8 mouse cellular contexts compared by ENCODE assay signal in the genomic region with DNA sequence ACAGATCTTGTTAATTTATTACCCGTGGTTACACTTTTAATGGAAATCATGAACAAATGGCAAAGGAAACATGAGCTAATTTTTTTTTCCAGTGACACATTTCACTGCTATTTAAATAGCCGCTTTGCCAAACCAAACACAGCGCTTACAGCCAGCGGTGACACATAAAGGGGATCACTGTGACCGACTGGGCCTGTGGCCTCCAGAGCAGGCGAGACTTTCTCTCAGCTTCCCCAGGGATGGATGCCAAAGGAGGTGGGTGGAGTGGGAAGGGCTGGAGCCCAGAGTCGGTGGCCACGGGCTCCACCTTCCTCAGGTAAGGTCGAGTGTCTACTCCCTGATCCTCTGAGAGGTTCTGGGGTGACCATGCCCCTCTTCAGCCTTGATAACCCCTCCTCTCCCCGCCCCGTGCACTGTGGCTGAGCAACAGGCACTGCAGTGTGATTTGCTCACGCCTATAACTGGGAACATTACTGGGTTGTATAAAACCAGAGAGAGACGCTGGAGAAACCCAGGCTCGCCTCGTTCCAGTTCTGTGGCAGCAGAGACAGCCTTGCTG.
DNase-seq lines count a peak whose midpoint lies in the region; ATAC-seq and TF ChIP-seq lines count a peak whose summit lies in the region.

No protein-coding gene starts in this region.

- peaks cover 11% of the 10 kb centered on the region; the same call in 1 of the 2 replicates for H3K4me1 ChIP-seq in lung, embryonic 15.5 days

- H3K9ac ChIP-seq in lung, embryonic 15.5 days, result no peak overlapping the region

- no peaks in the 10 kb centered on the region for H3K27me3 ChIP-seq in lung, embryonic 15.5 days

- H3K4me2 ChIP-seq in lung, embryonic 15.5 days, result no peak overlapping the region

- no peak for TF ChIP-seq CTCF in gastrocnemius, adult 2 months (IDR thresholded peaks at IDR 0.05)

- H3K36me3 ChIP-seq in lung, embryonic 15.5 days, result no peaks in the 10 kb centered on the region

- intact Hi-C loops in gastrocnemius, adult 2 months (cut with DNase I), result no loop called here
- intact Hi-C loops in left cerebral cortex, postnatal 10 days (cut with DNase I), result no loop called here

- H3K27ac ChIP-seq in gastrocnemius, adult 2 months, result peak overlapping the region; percentile 82
- H3K27ac ChIP-seq in lung, embryonic 15.5 days, result peak overlapping the region; percentile 37; the same call in 1 of the 2 replicates

- WGBS in lung, embryonic 15.5 days, result 56% methylated on average over 15 of the region's 15 CpGs

- H3K9me3 ChIP-seq in lung, embryonic 15.5 days, result no peaks in the 10 kb centered on the region

- DNase-seq in adrenal gland, postnatal 10 days, result peak; percentile 43
- no peak for DNase-seq in adrenal gland, postnatal 4 days (ENCODE audit: low spot score in 2 of 2)
- peak; percentile 73 for DNase-seq in gastrocnemius, adult 2 months
- peak; percentile 52 for DNase-seq in kidney, adult 18-20 months
- no peak for DNase-seq in Muller cell, postnatal 12 days (ENCODE audit: inconsistent ontology term)
- no peak for DNase-seq in left cerebral cortex, postnatal 10 days (ENCODE audit: extremely low spot score in 1 of 2, low spot score in 2 of 2)
- no peak for DNase-seq in right cerebral cortex, adult 18-20 months

- peak; percentile 62; the same call in 1 of the 2 replicates for ATAC-seq in lung, embryonic 15.5 days (ENCODE audit: borderline replicate concordance, extremely low read depth, low FRiP score, low TSS enrichment)

- peak overlapping the region; percentile 13; the same call in 1 of the 2 replicates for H3K4me3 ChIP-seq in gastrocnemius, adult 2 months
- no peak overlapping the region for H3K4me3 ChIP-seq in lung, embryonic 15.5 days

Comparison
In these comparisons a context has a peak if more than half of its experiments do, and no peak if none do; other contexts are left out.
1. DNase-seq: peak in adrenal gland, postnatal 10 days (single experiment), gastrocnemius, adult 2 months (single experiment) and kidney, adult 18-20 months (single experiment); none in adrenal gland, postnatal 4 days (0 of 2), Muller cell, postnatal 12 days (single experiment), left cerebral cortex, postnatal 10 days (0 of 2) and right cerebral cortex, adult 18-20 months (single experiment).